Mouse (Mus musculus) mesoderm, embryonic 11.5 days (tissue): ENCODE measurements at regions not wholly inside any gene's neighbourhood (a gene's known extent, or its start where the extent isn't known, plus 50 kb on each side); places are given as distances from the start of the nearest gene placed in this dataset.

Experiments used
- DNase-seq: peaks from one replicate; pipeline ENCODE4 v3.0.0-alpha.2; 2012; ENCODE audit warnings: low read depth, low spot score

DNA sequence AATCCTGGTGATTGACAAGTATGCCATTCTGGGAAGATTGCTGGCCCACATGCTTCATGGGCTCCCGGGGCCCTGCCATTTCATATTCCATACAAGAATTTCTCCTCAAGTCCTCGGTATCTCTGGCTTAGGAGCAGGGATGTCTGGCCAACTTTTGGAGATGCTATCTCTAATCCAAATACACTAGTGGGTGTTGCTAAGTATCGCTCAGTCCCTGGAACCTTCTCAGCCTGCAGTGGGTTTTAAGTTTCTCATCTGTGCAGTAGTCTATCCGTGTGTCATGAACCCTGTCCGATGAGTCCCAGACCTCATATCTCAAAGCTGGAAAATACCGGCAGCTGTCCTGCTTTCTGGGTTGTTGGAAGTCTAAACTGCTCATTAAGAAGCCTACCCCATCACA lies 198.9 kb downstream of the Zfp36l1 start:
- no peak for DNase-seq

DNA sequence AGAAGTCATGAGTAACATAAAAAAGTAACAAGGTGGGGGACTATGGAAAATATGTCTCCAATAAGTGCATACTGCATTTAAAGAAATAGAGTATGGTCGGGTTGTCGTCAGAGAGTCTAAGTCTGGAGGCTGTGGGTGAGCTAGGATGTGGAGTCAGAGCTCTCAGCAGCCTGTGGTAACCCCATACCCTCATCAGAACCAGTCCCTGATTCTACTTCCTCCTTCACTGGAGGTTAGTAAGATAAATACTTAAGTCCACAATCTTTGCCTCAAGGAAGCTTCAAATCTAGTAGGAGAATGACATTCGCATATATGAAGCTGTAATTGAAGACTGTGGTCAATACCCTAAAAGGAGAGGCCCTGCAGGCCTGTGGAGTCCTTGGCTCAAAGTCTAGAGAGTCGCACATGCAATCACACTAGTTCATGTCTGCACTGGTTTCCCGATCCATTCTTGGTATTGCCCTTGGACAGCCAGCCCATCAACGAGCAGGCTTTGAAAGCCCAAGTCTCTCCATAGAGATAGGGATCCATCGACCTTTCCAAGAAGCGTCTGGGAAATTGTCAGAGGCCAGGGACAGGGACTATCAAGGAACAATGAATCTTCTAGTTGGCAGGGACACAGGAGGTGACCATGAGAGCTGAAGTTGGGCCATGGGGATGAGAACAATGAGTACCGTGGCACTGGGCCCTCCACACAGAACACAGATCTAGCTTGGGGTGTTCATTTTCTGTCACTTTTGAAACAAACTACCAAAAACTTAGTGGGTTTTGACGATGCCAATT lies 200.3 kb downstream of the Zfp36l1 start:
- no peak for DNase-seq

DNA sequence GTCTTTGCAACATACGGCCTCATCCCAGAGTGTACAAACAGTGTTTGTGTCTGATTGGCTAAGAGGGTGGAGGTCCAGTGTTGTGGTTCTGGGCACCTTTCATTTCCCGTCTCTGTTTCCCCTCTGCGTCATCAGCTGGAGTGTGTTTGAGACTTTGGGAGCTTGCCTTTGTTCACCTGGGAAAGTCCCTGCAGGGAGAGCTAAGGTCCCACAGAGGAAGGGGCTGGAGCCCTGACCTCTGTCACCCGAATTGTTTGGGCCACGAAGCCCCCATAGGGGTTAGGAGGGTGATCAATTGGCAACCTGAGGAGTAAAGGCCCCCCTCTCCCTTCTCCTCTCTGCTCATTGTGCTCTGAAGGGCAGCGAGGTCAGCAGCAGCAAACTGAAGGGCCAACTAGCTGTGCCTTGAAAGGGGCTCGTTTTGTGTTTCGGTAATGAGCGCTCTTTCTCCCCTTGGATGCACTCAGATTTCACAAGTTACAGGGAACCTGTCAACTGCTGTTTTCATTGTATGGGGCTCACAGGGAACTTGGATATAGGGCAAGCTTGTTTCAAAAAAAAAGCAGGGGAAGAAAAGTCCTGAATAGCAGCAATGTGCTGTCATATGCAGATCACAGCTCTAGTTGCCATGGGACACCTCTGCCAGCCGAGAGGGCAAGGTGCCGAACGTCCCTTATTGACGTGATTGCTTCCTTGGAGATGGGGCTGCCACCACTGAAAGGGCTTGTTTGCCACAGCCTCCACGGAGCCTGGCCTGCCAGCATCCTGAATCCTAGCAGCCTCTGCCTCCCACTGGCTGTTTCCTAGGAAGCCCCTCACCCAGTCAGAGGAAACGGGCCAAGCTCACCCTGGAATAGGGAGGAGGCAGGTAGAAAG lies 201.7 kb downstream of the Zfp36l1 start:
- peak; percentile 68 for DNase-seq

DNA sequence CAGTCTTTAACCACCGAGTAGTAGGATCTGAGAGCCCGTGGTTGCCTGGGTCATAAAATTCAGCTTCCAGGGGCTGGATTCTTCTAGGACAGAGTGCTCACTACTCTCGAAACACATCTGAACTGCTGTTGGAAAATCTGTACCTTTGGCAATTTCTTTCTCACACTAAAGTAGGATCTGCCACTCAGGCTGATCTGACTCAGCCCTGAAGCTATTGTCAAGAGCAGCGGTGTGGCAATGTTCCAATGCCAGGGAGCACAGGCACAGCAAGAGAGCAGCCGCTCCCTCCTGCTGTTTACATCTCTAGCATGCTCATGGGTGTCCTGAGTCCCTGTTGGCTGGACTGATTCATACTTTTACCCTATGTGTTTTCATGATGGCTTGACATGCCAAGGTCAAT lies 205.2 kb downstream of the Zfp36l1 start:
- no peak for DNase-seq

DNA sequence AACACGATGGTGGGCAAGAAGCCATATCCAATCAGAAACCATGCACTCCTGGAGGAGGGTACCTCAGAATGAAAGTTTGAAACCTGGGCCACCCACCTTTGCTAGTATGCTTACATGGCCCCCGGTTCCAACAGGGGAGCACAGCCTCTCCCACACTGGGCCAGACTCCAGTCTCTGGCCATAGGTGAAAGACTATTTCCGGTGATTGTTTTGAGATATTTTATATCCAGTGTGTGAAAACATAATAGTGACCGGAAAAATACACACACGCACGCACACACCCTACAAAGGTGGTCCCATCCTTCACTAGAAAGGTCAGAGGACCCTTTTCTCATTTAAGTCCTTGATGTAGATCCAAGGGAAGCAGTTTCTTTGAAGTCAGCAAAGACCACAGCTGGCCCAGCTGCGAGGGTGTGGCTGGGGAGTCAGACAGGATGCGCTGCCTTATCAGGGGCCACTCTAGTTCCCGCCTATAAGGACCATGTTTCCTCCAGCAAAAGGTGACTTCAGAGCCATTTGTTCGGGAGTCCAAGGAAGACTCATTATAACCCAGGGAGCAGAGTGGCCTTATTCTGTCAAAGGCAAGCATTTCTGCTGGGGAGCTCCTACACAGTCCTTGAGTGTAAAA lies 206.0 kb downstream of the Zfp36l1 start:
- DNase-seq: no peak

DNA sequence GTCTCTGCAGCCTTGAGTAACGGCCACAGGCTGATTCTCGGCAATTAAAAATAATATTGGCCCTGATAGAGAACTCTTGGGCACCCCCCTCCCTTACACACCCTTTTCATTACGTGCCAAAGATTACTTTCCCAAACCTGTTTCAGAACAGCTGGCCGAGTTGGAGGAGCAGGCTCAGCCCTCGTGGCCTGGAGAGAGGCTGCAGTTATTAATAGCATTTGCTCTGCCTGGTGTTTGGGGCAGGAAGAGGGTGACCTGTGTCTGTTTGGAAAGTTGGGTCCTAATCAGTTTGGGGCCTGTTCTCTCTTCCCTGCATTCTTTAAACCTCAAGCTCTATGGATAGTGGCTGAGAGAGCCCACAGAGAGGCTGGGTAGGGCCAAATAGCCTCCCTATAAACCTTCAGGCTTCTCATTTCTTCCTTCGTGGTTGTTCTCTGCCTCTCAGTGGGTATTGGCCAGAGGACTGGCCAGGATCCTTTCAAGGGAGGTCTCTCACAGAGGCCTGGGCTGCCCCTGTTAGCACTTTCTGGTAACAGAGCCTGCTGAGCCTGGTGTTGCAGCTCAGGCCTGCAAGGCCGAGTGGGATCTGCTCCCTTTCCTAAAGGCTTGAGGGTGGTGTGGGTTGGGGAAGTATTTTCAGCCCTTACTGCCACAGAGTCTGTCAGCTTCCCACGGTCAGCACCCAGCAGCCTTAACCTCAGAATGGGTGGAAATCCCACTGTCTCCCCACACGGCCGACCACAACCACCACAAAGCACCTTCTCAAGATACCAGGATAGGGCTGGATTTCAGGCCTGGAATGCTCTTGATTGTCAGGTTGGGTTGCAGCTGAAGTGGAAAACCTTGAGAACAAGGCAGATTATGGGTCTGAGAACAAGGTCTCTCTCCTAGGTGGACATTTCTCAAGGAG lies 206.7 kb downstream of the Zfp36l1 start:
- DNase-seq: no peak

DNA sequence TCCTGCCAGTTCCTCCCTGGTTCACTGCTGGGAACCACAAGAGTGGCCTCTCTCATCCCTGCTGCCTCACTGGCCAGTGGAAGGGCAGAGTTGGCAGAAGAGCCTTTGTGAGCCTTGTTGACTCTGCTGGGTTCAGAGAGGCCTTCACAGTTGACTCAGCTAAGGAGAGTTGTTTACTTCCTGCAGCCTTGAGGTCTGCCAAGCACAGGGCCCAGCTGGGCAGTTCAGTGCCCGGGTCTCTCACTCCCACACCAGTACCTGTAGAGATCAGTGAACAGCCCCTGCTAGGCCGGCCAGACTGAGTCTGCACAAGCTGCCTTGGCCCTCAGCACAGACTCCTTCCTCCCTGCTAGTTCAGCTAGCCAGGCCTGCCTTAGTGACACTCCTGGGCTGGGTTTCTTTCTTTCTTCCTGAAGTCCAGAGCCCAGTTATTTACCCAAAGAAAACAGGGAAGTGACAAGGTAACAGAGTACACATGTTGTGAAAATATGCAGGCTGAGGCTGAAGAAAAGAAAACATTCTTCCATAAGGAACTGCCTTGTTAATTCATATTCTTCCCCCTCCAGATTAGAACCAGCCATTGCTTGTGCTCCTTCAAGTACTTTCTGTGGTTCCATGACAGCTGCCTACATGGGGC lies 207.8 kb downstream of the Zfp36l1 start:
- no peak for DNase-seq

DNA sequence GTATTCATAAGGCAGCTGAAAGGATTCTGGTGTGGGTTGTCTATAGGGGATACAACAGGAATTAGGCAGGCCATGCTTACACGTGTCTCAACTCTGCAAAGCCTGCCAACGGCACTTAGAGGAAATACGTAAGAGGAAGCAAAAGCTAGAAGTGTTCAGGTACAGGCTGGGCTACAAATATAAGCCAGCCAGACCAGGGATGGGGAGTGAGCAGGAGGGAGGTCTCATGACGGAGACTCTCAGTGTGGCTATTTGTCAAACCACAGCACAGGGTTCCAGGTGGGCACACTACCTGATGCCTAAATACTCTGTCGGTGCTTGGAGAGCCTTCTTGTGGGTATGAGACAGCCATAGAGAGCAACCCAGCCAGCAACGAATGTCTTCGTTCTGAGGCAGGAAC lies 210.1 kb downstream of the Zfp36l1 start:
- no peak for DNase-seq

DNA sequence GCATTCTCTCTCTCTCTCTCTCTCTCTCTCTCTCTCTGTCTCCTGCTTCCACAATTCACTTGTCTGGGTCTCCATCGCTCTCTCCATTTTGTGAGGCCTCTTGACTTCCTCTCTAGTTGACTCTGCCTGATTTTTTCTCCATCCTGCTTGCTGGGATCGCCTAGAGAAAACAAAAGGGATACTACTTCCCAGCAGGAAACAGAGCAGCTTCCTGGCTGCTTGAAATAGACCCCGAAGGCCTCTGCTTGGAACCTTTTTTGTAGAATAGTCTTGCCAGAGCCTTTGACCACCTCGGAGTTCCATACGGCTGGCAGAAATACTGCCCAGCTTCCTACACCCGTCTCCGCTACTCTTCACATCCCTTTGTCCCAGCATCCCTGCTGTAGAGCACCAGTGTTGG lies 210.7 kb downstream of the Zfp36l1 start:
- no peak for DNase-seq

DNA sequence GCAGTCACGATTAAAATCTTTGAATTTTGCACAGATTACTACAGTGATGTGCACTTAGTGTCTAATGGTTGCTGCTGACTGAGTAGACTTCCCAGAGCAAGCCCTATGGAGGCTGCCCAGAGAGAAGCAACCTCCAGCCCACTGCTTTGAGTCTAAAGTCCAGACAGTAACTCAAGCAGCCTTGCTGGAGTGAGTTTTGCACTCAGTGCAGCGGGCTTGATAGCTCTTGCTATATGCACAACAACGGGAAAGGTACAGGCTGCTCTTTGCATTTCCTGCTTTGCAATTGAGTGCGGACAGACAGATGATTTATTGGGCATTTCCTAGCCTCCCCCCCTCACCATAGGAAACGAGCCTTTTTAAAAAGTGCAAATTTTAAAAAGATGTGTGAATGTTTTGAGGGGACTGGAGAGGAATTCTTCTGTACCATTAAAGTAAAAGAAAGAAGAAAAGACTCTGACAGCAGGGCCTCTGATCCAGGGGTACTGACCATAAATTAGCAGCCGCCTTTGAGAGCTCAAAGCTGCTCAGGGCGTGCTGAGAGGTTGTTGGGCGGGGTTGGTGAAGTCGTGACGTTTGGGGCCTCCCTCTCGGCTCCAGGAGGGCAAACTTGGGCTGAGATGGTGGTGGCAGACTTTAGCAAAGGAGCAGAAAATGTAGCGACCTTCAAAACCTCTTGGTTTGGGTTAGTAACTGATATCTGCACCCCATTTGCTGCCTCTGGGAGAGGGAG lies 214.4 kb downstream of the Zfp36l1 start:
- DNase-seq: peak; percentile 78

DNA sequence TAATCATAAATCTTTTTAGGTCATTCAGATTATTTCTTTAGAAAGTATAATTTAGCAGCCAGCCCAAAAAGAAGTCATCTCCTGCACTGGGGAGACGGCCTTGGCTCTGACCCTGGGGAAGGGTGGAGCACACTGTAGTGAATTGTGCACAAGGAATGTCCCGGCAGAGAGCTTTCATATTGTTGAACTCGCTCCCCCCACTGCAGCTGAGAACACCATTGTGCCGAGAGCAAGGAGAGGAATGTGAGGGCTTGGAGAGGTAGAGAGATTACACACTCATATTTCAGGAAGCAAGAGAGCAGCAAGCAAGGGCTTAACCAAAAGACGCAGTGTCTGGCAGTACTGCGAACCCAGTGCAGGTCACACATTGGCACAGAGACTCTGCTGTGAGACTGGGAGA lies 216.8 kb downstream of the Zfp36l1 start:
- DNase-seq: peak; percentile 70

DNA sequence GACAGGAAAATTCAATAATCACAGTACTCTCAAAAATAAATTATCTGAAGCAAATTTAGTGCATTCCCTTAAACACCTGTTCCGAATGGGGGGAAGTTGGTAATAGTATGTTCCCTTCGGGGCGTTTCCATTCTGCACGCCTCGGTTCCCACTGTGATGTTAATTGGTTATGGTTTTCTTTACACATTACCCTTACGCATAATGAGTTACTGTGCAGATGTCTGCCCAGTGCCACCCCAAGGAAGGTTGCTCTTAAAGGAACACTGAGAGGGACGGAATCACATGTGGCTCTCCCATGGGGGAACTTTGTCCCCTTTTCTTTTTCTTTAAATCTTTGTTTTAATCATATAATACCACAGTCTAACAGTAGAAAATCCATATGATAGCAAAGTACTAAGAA lies 217.5 kb downstream of the Zfp36l1 start:
- no peak for DNase-seq

DNA sequence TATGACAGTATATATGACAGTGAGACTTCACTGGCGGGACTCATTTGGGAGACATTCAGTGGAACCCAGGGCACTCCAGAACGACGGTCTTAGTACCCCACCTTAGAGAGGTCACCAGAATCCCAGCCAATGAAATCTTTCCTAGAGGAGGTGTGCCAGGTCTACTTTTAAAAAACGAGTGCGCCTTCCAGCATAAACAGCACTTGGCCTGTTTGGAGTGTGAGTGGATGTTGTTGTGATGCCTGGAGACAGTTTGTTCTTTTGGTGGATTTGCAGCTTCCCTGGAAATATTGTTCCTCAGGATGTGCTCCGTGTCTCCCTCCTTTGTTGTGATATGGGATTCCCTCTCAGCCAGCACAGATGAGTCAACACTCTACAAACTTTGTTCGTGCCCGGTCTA lies 219.9 kb downstream of the Zfp36l1 start:
- no peak for DNase-seq

DNA sequence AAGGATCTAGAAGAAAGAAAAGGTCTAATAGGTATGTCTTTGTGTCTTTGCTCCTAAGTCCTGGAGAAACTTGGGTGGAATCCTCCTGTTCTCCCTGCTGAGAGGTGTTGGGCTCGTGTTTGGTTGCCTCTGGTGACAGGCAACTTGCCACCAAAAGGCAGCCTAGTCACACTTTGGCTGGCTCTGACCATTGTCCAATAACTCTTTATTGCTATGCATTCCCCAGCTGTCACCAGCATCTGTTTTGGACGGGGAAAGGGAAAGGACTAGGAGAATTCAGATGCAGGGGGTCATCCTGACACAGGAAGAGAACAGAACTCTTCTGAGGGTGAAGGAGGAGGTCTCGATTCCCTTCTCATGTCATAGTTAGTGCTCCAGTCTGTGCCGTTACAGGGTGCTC lies 220.9 kb downstream of the Zfp36l1 start:
- DNase-seq: no peak

DNA sequence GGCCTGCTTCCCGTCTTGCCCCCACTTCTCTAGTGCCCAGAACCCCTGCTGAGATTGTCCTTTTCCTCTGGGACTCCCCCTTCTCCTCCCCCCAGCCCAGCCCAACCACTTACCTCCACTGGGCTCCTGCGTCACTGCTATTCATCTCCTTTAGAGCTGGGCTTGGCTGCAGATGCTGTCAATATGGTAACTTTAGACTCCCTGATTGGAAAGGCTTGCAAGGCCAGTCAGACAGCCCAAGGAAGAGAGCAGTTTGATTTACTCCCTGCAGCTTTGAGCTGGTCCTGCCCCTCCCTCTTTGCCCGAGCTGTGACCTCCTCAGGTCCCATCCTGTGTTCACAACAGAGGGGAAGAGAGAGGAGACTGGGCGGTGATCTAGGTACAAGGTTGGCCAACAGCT lies 221.9 kb downstream of the Zfp36l1 start:
- DNase-seq: peak; percentile 67

DNA sequence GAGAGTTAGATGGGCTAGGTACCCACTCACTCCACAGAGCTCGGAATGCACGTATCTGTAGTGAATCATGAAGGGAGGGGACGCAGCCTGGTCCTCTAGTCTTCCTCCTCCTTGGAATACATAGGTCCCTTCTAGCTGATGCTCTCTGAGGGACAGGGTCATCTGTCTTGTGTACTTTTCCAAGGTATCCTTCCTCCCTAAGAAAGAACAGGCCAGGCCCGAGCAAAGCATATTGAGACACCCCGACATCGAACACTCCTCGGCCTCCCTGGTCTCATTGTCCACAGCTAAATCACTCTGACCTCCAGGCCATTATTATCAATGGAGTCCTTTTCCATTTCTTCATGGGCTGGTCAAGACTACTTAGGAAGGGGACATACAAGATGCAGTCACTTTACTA lies 222.5 kb downstream of the Zfp36l1 start:
- no peak for DNase-seq

DNA sequence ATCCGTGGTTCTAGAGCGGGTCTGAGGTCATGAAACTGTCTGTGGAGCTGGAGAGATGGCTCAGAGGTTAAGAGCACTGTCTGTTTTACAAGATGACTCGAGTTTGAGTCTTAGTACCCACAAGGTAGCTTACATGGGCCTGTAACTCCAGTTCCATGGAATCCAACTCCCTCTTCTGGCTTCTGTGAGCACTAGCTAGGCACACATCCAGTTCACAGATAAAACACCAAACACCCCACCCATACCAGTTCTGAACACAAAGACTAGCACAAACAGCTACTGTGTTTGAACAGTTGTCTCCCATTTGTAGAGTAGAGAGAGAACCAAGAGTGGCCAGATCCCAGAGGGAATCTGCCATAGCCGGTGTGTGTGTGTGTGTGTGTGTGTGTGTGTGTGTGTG lies 224.0 kb downstream of the Zfp36l1 start:
- DNase-seq: no peak

DNA sequence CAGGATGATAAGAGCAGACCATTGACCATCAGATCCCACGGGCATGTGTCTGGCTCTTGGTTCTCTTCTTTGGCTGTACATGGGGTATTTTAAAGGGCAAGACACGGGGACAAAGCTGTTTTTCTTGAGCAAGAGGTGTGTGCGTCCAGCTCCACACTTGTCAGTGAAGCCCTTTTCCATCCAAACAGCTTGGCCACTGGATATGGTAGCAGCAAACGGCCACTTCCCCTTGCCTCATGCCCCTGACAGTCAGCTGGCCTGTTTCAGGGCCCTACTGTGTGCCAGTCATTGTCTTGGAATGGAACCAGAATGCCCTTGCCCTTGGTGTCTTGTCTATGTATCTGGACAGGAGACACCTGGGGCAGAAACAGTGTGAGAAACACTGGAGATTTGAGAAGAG lies 224.7 kb downstream of the Zfp36l1 start:
- no peak for DNase-seq

DNA sequence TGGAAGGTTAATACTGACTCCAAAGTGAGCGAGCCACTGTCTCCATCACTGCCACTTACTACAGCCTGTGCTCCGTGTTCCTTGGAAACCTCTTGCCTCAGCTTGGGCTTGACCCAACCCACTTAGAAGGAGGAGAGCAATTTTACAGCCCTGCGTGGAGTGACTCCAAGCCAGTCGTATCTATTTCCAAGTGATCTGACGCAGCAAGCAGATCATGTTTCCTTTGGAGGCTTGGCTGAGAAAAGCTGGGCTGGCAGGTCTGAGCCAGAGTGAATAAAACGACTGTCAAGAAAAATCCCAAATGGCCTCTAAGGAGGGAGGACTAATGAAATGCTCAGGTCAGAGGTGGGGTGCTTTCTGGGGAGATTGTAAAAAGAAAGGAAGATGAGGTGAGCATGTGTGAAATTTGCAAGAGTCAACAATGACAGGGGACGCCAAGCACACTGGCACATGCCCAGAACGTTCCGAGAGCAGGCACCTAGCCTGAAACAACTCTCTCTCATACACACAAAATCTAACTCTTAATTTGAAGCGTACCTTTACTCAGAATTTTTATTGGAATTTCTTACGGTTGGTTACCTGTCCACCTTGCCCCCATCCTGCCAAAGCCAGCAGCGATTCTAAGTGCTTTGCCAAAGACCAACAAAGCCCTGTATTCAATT lies 225.5 kb downstream of the Zfp36l1 start:
- peak; percentile 63 for DNase-seq

DNA sequence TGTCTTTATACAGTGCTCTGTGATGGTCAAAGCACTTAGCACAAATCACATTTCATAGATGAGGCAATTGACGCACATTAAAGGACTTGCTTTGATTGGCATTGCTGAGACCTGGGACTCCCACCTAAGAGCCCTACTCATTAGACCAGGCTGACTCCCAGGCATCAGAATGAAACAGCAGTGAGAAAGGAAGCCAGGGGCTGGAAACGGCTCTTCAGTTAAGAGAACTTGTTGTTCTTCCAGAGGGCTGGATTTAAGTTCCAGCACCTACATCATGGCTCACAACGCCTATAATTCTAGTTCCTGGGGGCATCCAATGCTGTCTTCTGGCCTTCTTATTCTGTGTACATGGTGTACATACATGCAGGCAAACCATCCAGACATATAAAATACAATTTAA lies 226.3 kb downstream of the Zfp36l1 start:
- no peak for DNase-seq
